Mouse (Mus musculus) limb, embryonic 13.5 days (tissue): ENCODE results near the gene Il2. TPM values are rescaled to one million over a fixed set of nuclear protein-coding genes. Genes with fewer than 3 reads are reported as not detected.

Source experiments
- polyA plus RNA-seq: library from polyadenylated mRNA; unstranded; fragments of >200 nt; fragmentation: Nextera tagmentation; extraction: Ambion mirVana; gene quantifications from 2 replicates; pipeline ENCODE4 v1.2.1, GENCODE M21; 2015

Il2 gene
- polyA plus RNA-seq, 1 experiment from 2014 or later = 0.34 TPM

Other genes with a start within 250 kb of the Il2 start
- gene Adad1, start 62.4 kb downstream of the Il2 start, polyA plus RNA-seq = 1.1 and 1.9 TPM in 2 replicates
- not detected in 2 replicates for gene Il21, start 106.7 kb upstream of the Il2 start, polyA plus RNA-seq
- 8.7 and 9.5 TPM in 2 replicates for gene Bbs12, start 186.6 kb upstream of the Il2 start, polyA plus RNA-seq
- gene Cetn4, start 186.7 kb upstream of the Il2 start, polyA plus RNA-seq = 3.2 and 4.0 TPM in 2 replicates
- 3.9 and 4.7 TPM in 2 replicates for gene Fgf2, start 222.4 kb upstream of the Il2 start, polyA plus RNA-seq